Mouse (Mus musculus) myocyte (in vitro differentiated cells): ENCODE results near the gene 1110017D15Rik.

Source experiments
- CEBPB ChIP-seq: IDR thresholded peaks from 2 replicates; pipeline ENCODE4 v1.6.1; 2011; ENCODE audit warnings: mild to moderate bottlenecking, moderate library complexity; ENCODE audit not compliant: poor library complexity, insufficient read depth, severe bottlenecking
- E2F4 ChIP-seq: IDR thresholded peaks from one replicate; pipeline ENCODE4 v1.6.1; 2011; ENCODE audit warnings: mild to moderate bottlenecking, control low read depth, moderate library complexity; ENCODE audit not compliant: insufficient read depth
- MAX ChIP-seq: IDR thresholded peaks from one replicate; pipeline ENCODE4 v1.6.1; 2011; ENCODE audit warnings: low read depth, mild to moderate bottlenecking, control low read depth
- MYOD1 ChIP-seq, 3 experiments: IDR thresholded peaks; one replicate each; pipeline ENCODE4 v1.6.1; 2011; ENCODE audit warnings: control low read depth in 2 of 3, low read depth in 2 of 3, mild to moderate bottlenecking in 2 of 3, moderate library complexity in 1 of 3; ENCODE audit not compliant: insufficient read length in 2 of 3, control insufficient read depth in 1 of 3
- MYOG ChIP-seq, 3 experiments: IDR thresholded peaks; one replicate each; pipeline ENCODE4 v1.6.1; 2011; ENCODE audit warnings: control low read depth in 2 of 3, low read depth in 2 of 3, mild to moderate bottlenecking in 2 of 3; ENCODE audit not compliant: insufficient read length in 2 of 3, control insufficient read depth in 1 of 3, insufficient read depth in 1 of 3
- POLR2A ChIP-seq: IDR thresholded peaks from one replicate; pipeline ENCODE4 v1.6.1; 2011; ENCODE audit warnings: low read depth, mild to moderate bottlenecking, control low read depth, moderate library complexity; ENCODE audit not compliant: insufficient read length
- REST ChIP-seq: IDR thresholded peaks from one replicate; pipeline ENCODE4 v1.6.1; 2011; ENCODE audit warnings: mild to moderate bottlenecking, control low read depth, moderate library complexity; ENCODE audit not compliant: insufficient read depth, insufficient read length
- SRF ChIP-seq: IDR thresholded peaks from one replicate; pipeline ENCODE4 v1.6.1; 2011; ENCODE audit warnings: low read depth; ENCODE audit not compliant: control insufficient read depth, insufficient read length
- TCF12 ChIP-seq: IDR thresholded peaks from one replicate; pipeline ENCODE4 v1.6.1; 2011; ENCODE audit warnings: mild to moderate bottlenecking, control low read depth; ENCODE audit not compliant: poor library complexity, insufficient read depth, severe bottlenecking
- TCF3 ChIP-seq: IDR thresholded peaks from one replicate; pipeline ENCODE4 v1.6.1; 2011; ENCODE audit warnings: low read depth, control low read depth; ENCODE audit not compliant: insufficient read length
- USF1 ChIP-seq: IDR thresholded peaks from one replicate; pipeline ENCODE4 v1.6.1; 2011; ENCODE audit warnings: low read depth, mild to moderate bottlenecking, control low read depth, moderate library complexity

DNA sequence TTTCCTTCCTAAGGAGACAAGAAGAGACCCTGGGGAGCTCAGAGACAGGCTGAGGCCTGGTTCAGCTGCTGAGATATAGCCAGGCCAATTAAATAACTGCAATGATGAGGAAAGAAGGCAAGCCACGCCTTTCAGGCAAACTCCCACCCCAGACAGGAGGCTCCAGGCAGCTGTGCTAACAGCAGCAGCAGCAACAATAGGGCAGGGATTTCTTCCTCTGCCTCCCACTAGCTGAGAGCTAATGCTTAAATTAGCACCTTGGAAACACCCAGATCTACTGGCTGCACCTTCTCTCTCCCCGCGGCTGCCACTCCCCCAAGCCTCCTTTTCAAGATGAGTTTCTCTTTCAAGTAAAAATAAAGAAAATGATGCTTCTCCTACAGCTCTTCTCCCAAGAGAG lies 49.0 kb upstream of the 1110017D15Rik start:
- no peak for TF ChIP-seq REST
- TF ChIP-seq POLR2A = no peak
- TF ChIP-seq MYOG (IDR thresholded peaks at IDR 0.05; ENCODE audit: control insufficient read depth in 1 of 3, insufficient read depth in 1 of 3, insufficient read length in 2 of 3, low read depth in 2 of 3) = no peak
- no peak for TF ChIP-seq TCF12
- TF ChIP-seq E2F4 = no peak
- TF ChIP-seq MAX = no peak
- no peak for TF ChIP-seq SRF
- no peak for TF ChIP-seq MYOD1 (IDR thresholded peaks at IDR 0.05; ENCODE audit: control insufficient read depth in 1 of 3, insufficient read length in 2 of 3, low read depth in 2 of 3)
- TF ChIP-seq USF1 = no peak
- TF ChIP-seq TCF3 = no peak
- no peak for TF ChIP-seq CEBPB
